Mouse (Mus musculus): ENCODE data around the gene Olfr299. TPM values are rescaled to one million over a fixed set of nuclear protein-coding genes. Genes with fewer than 3 reads are reported as not detected.

Gene Olfr299
- polyA plus RNA-seq (2016; fragmentation: Nextera tagmentation; extraction: Ambion mirVana), result not detected in 2 replicates

DNA sequence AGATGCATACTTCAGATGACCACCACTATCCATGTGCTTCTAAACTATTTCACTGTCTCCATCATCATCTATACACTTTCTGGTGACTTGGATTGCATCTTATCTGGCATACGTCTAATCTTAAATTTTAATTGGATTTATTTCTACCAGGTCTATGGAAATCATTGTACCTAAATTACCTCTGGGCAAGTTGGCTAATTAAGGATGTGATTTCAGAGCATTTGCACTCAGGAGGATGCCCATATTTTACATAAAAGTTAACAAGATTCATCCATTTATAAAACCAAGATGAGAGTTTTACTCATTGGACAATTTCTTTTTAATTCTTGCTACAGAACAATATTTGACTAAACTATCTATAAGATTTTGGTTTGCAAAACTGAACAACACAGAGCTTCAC is at the start of gene Olfr299:
TSS of gene Olfr299 (plus strand) at position 301 of the 400 bp plus-strand sequence.
- Histone ChIP-seq H3K9me3 (no peaks in the 10 kb centered on the region), H3K27me3 (replicated peaks; ENCODE audit: low read depth, poor library complexity, severe bottlenecking) (no peaks in the 10 kb centered on the region), H3K4me1 (no peaks in the 10 kb centered on the region), H3K4me3 (no peak within 1 kb of the TSS), H3K36me3 (replicated peaks) (no peaks in the 10 kb centered on the region), H3K27ac (replicated peaks) (no peak within 1 kb of the TSS)
- DNase-seq (ENCODE audit: low spot score), result no peak
- 89% methylated on average over 1 of the region's 1 CpGs for WGBS

DNA sequence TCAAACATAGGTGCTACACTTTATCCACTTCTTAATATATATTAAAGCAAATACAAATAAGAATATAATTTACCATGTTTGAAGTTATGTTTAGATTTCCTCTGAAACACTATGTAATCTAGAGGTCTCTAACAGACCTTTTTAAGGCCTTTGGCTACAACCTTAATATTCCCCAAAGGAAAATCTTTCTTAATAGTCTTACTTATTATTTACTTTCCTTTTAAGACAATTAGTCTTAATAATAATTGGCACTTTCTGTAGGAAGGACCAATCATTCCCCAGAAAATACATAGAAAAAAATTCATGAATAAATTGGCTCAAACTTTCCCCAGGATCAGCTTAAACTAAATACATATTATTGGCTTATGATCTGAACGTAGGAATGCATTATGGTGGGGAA is 32.7 kb downstream of the Olfr299 start, which contains the start of gene Olfr298:
TSS of gene Olfr298 (minus strand) at position 101 of the 400 bp plus-strand sequence.
- DNase-seq (ENCODE audit: low spot score), result no peak
- no peak within 1 kb of the TSS for H3K27ac ChIP-seq (replicated peaks)
- 79% methylated on average over 1 of the region's 1 CpGs for WGBS
- no peaks in the 10 kb centered on the region for H3K9me3 ChIP-seq
- no peaks in the 10 kb centered on the region for H3K27me3 ChIP-seq (replicated peaks; ENCODE audit: low read depth, poor library complexity, severe bottlenecking)
- H3K4me3 ChIP-seq, result no peak within 1 kb of the TSS
- H3K4me1 ChIP-seq, result no peaks in the 10 kb centered on the region
- H3K36me3 ChIP-seq (replicated peaks), result no peaks in the 10 kb centered on the region

Other genes starting within 250 kb of the Olfr299 start
- not detected in 2 replicates for gene Vmn2r76, start 213.6 kb upstream of the Olfr299 start, polyA plus RNA-seq (2016; fragmentation: Nextera tagmentation; extraction: Ambion mirVana)
- not detected in 2 replicates for gene Olfr310, start 182.7 kb upstream of the Olfr299 start, polyA plus RNA-seq (2016; fragmentation: Nextera tagmentation; extraction: Ambion mirVana)
- not detected in 2 replicates for gene Olfr309, start 146.2 kb upstream of the Olfr299 start, polyA plus RNA-seq (2016; fragmentation: Nextera tagmentation; extraction: Ambion mirVana)
- gene Olfr308, start 134.3 kb upstream of the Olfr299 start, polyA plus RNA-seq (2016; fragmentation: Nextera tagmentation; extraction: Ambion mirVana), result not detected in 2 replicates
- not detected in 2 replicates for gene Olfr307, start 122.3 kb upstream of the Olfr299 start, polyA plus RNA-seq (2016; fragmentation: Nextera tagmentation; extraction: Ambion mirVana)
- not detected in 2 replicates for gene Olfr305, start 93.0 kb upstream of the Olfr299 start, polyA plus RNA-seq (2016; fragmentation: Nextera tagmentation; extraction: Ambion mirVana)
- gene Olfr304, start 73.3 kb upstream of the Olfr299 start, polyA plus RNA-seq (2016; fragmentation: Nextera tagmentation; extraction: Ambion mirVana), result not detected in 2 replicates
- not detected in 2 replicates for gene Olfr303, start 62.1 kb upstream of the Olfr299 start, polyA plus RNA-seq (2016; fragmentation: Nextera tagmentation; extraction: Ambion mirVana)
- not detected in 2 replicates for gene Olfr301, start 56.1 kb upstream of the Olfr299 start, polyA plus RNA-seq (2016; fragmentation: Nextera tagmentation; extraction: Ambion mirVana)
- gene Olfr298, start 32.6 kb downstream of the Olfr299 start, polyA plus RNA-seq (2016; fragmentation: Nextera tagmentation; extraction: Ambion mirVana), result not detected in 2 replicates
- gene Olfr297, start 60.0 kb downstream of the Olfr299 start, polyA plus RNA-seq (2016; fragmentation: Nextera tagmentation; extraction: Ambion mirVana), result not detected in 2 replicates
- not detected in 2 replicates for gene Olfr295, start 123.9 kb downstream of the Olfr299 start, polyA plus RNA-seq (2016; fragmentation: Nextera tagmentation; extraction: Ambion mirVana)
- not detected in 2 replicates for gene Olfr294, start 156.7 kb downstream of the Olfr299 start, polyA plus RNA-seq (2016; fragmentation: Nextera tagmentation; extraction: Ambion mirVana)
- gene Olfr293, start 189.1 kb downstream of the Olfr299 start, polyA plus RNA-seq (2016; fragmentation: Nextera tagmentation; extraction: Ambion mirVana), result not detected in 2 replicates
- gene Olfr292, start 228.4 kb downstream of the Olfr299 start, polyA plus RNA-seq (2016; fragmentation: Nextera tagmentation; extraction: Ambion mirVana), result not detected in 2 replicates

Data from embryonic facial prominence, embryonic 10.5 days (tissue).